Mouse (Mus musculus): ENCODE measurements around the gene Slc13a4.

The Slc13a4 gene

DNA sequence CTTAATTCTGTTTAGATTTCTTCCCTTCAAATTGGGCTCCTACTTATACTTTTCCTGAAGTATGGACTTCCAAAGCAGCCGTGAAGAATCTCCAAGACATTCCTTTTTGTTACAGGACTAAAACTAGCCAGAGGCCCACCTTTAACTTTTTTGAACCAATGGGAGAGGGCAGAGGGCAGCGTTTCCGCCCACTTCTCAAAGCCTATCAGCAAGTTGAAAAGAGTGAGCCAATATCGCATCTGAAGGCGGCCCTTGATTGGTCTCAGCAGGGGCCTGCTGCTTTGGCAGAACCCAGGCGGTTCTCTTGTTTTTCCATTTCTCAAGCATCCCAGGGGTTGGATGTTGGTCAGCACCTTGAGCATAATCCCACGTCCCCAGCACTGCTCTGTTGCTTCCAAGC is at the start of gene Slc13a4:
TSS of gene Slc13a4 (minus strand) at position 95 of the 400 bp plus-strand sequence.
- DNase-seq = no peak

DNA sequence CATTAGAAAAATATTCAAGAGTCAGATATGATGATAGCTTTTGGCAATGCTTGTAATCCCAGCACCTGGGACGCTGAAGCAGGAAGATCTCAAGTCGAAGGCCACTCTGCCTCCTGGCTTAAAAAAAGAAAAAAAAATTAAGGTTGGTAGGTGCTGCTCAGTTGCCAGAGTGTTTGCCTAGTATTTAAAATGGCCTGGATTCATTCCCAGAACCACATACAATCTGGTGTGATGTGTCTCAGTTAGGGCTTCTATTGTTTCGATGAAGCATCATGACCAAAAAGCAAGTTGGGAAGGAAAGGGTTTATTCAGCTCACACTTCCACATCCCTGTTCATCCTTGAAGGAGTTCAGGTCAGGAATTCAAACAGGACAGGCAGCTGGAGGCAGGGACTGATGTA is 47.4 kb upstream of the Slc13a4 start:
- no peak for DNase-seq

DNA sequence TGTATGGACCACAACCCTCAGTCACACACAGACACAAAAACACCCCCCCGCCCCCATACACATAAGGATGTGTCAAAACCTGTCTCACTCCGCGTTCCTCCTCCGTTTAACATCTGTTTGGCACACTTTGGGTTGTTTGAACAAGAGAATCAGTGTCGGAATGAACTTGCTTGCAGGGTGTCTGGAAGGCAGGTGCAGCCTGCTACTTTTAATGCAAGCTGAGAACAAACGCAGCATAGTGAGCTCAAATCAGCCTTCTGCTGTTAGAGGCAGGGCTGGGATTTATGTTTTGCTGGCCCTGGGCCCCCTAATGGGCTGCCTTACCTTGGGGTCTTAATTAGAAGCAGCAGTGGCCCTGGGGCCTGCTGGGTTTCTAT is 46.7 kb upstream of the Slc13a4 start:
- DNase-seq = no peak

DNA sequence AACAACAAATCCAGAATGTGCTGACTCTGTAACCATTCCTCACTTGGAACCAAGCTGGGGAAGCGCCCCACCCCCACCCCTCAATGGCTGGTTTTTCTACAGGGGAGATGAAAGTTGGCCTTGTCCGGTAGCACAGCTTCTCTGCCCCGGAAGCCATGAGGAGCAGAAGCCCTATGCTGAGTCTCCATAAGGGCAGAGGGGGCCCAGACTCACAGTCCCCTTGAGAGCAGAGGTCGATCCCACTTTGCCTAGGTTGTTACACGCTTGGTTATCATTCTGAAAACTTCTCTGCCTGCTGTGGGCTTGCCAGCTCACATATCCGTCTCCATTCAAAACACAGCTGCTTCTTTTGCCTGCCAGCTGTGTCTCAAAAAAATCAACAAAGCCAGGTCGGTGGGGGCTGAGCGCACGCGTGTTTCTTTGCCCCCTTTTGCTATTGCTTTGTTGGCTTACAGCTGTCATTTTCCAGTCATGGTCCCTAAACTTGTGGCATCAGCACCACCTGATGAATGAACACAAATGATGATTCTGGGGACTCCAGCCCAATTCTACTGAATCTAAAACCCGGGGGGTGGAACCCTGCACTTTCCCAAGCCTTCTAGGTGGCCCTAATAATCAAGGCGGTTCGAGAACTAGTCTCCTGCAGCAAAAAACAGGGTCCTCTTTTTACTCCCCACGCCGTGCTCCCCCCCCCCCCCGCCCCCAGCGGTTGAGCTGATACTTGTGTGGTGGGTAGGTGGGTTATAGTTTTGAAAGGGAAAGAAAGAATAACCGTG is 46.1 kb upstream of the Slc13a4 start:
- no peak for DNase-seq

DNA sequence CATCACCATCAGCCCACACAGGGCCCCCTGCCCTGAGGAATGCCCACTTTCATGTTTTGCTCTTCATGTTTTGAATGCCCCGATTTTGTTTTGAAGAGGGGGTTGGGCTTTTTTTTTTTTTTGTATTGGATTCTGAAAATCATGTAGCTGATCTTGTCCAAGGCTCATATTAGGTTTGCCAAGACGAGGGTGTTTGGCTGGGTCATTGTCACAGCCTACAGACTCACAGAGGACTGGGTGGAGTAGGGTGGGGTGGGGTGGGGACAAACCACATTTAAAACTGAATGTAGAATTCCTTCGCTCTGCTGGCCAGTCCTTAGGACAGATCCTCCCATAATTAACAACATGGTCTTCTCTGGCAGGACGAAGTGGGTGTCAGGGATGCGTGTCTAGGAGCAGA is 45.5 kb upstream of the Slc13a4 start:
- no peak for DNase-seq

DNA sequence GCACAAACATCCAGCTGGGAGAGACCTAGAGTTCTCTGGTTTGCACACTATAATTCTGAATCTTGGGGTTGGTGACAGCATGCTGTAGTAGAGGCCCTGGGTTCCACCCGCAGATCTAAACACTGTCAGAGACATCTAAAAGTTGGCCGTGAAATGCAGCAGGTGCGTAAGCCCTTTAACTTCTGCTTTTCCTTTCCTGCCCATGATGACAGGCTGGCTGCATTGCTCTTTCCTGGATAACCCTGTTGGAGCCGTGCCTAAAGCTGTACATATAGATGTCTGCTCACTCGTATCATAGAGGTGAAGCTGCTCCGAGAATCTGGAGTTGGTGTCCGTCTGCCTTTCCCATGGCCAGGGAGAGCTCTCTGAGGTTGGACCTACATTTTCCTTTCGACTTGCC is 44.9 kb upstream of the Slc13a4 start:
- no peak for DNase-seq

DNA sequence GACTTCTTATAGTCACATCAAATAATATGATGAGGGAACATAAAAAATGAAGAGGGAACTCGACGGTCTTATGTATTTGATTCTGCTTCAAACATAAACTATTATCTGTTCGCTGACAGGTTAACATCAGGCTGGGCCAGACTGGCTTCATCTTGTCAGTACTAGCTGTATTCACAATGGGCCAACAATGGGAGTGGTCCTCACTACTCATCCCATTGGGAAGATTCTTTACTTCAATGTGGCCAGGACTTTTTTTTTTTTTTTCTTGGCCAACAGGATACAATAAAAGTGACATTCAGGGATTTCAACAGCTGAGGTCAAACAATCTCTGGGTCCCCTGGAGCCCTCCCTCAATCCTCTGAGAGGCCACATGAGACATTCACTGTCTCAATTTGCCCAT is 43.9 kb upstream of the Slc13a4 start:
- DNase-seq = no peak

DNA sequence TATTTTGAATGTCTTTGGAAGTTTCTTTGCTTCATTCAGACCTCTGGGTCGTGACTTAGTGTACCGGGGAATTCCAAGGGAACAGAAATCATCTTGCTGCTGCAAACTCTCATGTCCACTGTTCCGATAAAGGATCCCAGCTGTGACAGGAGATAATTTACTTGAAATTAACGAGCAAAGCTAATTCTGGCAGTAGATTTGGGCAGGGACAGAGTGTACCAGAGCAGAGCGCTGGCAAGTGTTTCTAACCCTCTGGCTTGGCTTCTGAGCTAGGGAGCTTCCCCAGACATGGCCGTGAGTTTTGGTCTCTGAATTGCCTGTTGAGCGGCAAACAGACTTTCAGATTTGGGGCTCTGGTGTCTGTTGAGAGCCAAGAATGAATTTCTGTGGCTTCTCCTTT is 41.9 kb upstream of the Slc13a4 start:
- no peak for DNase-seq

DNA sequence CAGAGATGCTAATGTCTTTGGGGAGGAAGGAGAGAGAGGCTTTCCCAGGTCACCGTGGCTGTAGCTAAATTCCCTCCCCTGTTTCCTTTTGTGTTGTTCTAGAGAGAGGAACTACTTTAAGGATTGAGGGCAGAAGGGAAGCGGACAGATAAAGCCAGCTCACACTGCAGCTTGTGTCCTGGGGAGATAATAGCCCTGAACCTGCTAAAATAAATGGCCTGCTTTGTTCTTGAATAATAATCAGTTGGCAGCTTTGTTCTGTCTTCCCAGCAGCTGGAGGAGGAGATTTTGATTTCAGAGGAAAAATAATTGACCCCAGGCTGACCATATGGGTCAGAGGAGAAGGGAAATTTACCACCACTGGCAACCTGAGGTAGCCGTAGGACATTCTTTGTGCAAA is 30.7 kb upstream of the Slc13a4 start:
- no peak for DNase-seq

DNA sequence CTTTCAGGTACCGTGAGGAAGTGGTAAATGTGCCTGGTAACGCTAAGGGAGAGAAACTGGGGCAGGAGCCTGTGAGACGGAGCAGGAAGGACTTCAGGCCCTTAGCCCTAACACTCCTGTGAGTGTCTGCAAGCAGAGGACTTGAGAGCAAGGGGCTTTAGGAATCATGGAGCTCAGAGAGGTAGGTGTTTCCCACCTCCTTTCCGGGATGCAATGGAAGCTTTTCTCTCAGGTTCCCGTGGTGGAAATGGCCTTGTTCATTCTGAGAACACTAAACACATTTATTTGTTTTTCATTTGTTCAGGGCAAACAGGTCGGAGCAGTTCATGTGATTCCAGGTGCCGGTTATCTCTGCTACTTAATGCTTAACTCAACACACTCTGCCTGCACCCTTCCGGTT is 29.9 kb upstream of the Slc13a4 start:
- DNase-seq = no peak

DNA sequence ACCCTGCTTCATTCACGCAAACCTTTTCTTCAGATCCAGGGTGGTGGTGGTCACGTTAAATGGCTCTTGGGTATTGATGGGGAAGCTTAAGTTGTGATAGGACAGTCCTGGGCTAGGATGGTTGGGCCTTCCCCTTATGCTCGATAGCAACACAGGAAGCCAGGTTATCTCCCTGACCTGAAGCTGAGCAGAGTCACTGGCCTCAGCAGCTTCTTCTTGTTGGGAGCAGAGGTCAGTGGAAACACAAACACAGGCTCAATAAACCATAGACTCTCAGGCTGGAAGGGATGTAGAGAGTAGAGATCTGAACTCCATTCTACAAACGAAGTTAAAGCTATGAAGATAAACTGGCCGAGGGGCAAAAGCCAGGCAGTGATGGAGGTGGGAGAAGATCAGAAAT is 27.5 kb upstream of the Slc13a4 start:
- no peak for DNase-seq

DNA sequence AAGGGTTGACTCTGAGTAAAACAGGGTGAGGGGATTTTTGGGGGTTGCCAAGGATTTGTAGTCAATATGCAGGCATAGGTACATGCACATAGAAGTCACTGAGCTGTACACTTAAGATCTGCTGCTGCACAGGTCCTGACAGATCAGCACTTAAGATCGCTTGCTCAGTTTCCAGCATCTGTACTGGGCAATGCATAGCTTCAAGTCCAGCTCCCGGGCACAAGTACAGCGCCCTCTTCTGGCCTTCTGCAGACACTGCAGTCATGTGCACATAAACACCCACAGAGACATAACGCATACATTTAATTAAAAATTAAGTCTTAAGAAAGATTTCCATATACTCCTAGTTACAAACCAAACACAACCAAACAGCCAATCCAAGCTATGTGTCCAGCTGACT is 26.3 kb upstream of the Slc13a4 start:
- no peak for DNase-seq

DNA sequence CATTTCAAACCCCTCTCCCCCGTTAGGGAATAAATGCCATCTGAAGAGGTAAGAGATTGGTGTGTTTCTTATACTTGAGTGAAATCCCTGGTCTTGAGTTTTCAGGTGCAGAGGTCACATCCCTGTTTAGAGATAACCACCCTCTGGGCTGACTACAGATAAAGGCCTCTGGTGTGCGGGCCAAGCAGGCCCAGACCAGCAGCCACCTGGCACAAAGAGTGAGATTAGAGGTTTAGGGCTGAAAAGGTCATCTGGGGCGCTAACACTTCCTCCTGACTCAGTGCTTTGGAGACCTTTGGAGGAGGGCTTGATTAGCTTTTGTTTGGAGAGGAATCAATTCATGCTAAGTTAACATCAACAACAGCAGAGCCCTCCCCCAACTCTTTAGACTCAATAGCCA is 25.7 kb upstream of the Slc13a4 start:
- no peak for DNase-seq

DNA sequence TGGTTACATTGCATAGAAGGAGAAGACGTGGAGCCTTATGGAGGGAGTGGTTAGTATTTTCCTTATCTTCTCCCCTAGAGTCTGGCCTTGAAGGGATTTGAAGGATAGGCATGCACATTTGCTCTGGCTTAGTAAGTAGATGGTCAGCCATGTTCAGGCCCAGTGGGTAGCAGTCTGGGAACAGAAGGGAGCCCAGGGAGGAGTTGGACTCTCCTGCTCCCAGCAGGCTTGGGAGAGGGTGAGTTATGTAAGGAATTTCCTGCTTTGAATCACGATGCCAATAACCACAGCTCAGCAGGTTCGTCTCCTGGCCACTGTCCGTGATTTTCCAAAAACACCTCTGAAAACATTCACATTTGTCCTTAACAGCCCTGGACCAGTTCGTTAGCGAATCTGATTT is 22.9 kb upstream of the Slc13a4 start:
- no peak for DNase-seq

DNA sequence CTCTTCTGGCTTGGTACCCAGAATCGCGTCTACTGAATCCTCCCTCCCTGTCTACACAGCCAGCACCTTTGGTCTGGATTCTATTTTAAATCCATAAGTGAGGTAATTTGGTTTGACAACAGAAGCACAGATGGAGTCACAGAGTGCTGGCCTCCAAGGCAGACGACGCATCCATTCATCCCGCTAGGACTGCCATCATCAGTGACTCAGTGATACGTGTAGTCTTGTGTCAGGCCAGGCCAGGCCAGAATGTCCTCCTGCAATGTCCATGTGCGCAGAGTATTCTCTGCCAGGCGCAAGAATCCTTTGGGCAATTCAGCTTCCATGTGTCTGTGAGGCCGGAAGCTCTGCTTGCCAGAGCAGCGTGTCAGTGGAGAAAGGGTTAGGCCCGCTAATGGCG is 22.0 kb upstream of the Slc13a4 start:
- peak in 1 of 2 experiments; percentile 11 for DNase-seq

DNA sequence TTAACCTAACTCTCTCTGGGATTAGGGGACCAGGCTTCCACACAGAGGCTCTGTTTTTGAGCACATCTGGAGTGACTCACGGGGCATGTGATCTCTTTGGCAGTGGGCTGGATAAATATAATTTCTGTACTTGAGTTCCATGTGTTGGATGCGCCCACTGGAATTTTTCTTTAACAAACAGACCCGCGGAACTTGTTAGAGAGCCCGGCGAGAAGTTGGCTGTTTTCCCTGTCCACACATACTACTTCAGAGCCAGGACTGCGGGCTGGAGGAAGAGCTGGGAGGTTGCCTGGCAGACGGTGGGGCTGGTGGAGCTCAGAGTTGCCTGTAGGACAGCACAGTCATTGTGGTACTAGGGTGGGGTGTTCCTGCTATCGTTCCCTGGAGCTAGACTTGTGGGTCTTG is 18.2 kb upstream of the Slc13a4 start, which contains the start of gene Fam180a:
TSS of gene Fam180a (minus strand) at position 31 of the 405 bp plus-strand sequence.
- no peak for DNase-seq

DNA sequence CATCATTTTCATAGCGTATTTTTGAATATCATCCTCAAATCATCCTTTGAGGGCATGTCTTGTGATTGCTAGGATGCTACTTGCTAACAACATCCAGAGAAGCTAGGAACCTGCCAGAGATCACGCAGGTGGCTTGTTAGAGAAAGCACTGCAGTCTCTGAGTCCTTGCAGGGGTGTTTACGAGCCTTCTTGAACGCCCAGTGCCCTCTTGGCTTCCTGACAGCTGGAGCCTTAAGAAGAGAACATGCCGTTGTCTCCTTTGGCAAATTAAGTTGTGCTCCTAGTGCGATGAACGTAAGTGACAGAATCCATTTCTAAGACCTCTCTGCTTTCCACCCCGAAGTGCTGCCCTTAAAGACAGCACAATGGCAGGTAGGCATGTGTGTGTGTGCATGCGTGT is 16.4 kb upstream of the Slc13a4 start:
- no peak for DNase-seq

DNA sequence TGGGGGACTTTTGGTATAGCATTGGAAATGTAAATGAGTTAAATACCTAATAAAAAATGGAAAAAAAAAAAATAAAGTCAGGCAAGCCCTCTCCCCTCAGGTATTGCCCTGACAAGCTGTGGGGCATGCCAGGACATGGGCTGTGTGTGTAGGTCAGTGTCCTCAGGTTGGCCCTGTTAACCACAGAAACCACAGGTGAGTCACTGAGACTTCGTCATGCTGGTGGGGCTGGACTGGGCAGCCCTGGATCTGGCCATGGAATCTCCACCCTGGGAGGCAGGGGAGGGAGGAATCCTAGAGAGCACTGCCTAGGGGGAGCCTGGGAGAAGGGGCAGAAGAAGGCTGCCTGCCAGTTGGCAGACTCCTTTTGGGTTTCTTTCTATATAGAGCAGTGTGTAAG is 15.1 kb upstream of the Slc13a4 start:
- DNase-seq = no peak

DNA sequence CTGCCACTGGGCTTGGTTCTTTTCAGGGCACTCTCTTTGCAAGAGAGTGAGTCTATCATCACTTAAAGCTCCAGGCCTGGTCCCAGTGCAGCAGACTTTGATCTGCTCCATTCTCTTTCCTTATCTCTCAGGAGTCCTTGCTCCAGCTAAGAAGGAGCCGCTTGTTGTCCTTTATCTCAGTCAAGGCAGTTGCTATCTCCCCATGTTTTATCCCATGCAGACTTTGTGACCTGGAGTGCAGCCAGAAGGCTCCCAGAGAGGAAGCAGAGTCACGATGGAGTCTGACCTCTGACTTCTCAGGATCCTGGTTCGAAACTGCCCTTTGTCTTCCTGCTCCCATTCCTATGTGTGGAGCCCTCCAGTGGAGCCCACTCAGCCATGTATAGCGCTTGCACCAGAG is 13.2 kb upstream of the Slc13a4 start:
- no peak for DNase-seq

DNA sequence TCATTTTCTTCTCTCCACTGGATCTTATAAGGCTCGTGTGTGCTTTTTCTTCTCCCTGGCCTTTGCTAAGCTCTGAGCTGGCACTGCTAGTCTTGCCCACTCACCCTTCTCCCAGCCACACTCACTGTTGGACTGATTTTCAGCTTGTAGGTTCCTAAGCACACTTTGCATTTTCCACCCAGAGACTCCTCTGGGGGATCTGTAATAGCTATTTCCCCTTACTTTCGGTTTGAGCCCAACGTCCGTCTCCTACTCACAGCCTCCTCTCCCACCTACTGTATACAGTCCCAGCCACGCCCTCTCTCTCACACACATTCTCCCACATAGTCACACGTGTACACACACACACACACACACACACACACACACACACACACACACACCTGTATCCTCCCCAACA is 11.9 kb upstream of the Slc13a4 start:
- no peak for DNase-seq

DNA sequence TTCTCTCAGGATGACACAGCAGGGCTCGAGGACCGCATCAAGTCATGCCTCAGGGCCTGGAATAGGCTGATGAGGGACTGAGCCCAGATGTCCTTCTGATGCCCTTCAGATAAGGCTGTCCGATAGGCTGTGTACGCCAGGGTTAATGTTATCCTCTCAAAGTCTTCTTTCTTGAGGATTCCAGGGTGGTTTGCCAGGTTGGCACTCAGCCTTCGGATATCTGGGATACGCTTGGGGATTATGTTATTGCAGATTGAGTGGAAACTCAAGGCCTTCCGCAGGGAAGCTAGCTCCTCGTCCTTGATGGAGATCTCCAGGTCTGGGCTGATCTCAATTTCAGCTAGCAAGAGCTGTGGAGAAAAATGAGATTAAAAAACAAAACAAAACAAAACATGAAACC is 5.6 kb upstream of the Slc13a4 start:
- no peak for DNase-seq

DNA sequence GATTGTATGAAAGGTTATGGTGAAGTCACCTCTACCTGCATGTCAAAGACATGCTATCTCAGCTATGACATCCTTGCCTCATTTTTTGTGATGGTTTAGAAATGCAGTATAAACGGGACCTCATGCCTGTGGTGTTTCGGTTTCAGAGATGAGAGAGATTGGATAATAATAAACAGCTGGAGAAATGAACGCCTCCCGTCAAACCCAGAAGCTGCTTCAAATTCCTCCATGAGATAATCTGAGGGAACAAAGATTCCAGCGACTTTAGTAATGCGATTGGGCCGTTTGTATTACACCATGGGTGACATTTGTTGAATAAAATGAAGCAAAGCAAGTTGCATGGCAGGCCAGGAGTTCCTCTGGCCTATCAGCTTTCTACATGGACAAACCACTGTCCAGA is 1.5 kb upstream of the Slc13a4 start:
- DNase-seq = no peak

DNA sequence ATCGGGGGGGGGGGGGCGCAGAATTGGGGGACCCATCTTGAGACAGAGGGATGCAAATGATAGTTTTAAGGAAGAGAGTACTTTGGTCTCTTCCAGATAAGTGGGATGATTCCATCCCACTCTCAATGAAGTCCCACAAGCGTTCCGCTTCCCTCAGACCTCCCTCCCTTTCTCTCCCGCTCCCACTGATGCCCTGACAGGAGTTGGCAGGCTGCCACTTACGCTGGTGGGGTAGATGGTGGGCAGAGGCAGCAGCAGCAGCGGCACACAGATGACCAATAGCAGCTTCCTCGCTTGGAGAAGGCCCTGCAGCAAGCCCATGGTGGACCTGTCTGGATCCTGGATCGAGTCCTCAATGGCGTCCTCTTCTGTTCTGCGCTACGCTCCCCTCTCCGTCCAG is 795 bp downstream of the Slc13a4 start:
- DNase-seq = no peak

DNA sequence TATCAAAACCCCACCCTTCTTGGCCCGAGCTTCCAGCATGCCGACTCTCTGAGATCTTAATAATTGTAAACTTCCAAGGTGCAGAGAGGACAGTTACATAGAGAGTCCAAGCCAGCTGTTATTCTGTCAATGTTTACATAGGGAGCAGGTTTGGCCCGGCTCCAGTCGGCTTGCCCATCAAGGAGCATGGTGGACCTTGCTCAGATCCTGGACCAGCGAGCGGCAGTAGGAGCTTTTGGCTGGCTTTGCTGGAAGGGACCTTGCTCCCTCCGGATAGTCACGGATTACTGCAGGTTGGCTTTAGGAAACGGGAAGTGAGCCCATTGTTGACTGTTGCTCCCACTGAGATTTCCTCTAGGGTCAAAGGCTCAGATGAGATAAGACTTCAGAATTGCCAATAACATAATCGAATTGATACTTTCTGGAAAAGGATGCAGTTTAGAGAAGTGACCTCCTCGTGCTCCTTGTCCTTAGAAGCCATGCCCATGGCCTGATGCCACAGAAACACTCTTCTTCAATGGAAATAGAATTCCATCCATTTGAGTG is 4.5 kb downstream of the Slc13a4 start:
- no peak for DNase-seq

DNA sequence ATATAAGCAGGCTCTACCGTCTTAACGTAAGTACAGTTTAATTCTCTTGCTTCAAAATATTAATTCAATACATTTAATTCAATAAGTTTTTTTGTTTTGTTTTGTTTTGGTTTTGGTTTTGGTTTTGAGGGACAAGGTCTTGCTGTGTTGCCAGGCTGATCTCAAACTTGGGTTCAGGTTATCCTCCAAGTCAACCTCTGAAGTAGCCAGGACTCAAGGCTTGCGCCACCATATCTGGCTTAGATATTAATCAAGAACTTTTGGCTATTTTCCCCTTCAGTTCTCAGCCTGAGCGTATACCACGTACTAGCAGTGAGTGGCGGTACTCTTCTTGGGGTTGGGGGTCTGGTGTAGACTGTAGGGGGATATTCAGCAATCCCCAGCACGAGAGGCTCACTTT is 5.3 kb downstream of the Slc13a4 start:
- DNase-seq = no peak

Data from cerebellum, postnatal 36 days (tissue).